Mouse (Mus musculus): ENCODE measurements around the gene Rassf5. TPM values are rescaled to one million over a fixed set of nuclear protein-coding genes. Genes with fewer than 3 reads are reported as not detected.
A peak's percentile ranks its signal among the peaks of the same experiment; 100 is the strongest.

The Rassf5 gene
- total RNA-seq, 2 experiments from 2014 or later = 9.9 to 10.3 TPM

GRCm38 (mm10) chr1:131142472-131142871 lies 102.6 kb downstream of the Rassf5 start:
- DNase-seq = no peak
- intact Hi-C loops (cut with DNase I) = no loop called here

GRCm38 (mm10) chr1:131141449-131141848 lies 103.6 kb downstream of the Rassf5 start:
- intact Hi-C loops (cut with DNase I) = no loop called here

GRCm38 (mm10) chr1:131139102-131140095 lies 105.7 kb downstream of the Rassf5 start:
- no peak for DNase-seq
- intact Hi-C loops (cut with DNase I) = loop anchor here (10.0 kb wide), 1 partner anchor 265 kb away; no protein-coding TSS in a partner anchor

More at GRCm38 (mm10) chr1:131141449-131141848, 103.6 kb downstream of the Rassf5 start:
- DNase-seq = no peak

GRCm38 (mm10) chr1:131138191-131139016 lies 106.7 kb downstream of the Rassf5 start, which contains the start of gene Dyrk3:
TSS of gene Dyrk3 (minus strand) at chr1:131138340.
- intact Hi-C loops (cut with DNase I) = loop anchor here (10.0 kb wide), 1 partner anchor 264 kb away; no protein-coding TSS in a partner anchor
- peak; percentile 93 for DNase-seq

GRCm38 (mm10) chr1:131137717-131138118 lies 107.3 kb downstream of the Rassf5 start:
- intact Hi-C loops (cut with DNase I) = loop anchor here (10.0 kb wide), 1 partner anchor 263 kb away; no protein-coding TSS in a partner anchor
- peak; percentile 41 for DNase-seq

- no peak for DNase-seq
- intact Hi-C loops (cut with DNase I) = loop anchor here (10.0 kb wide), 1 partner anchor 262 kb away; no protein-coding TSS in a partner anchor
Measured at GRCm38 (mm10) chr1:131137111-131137510, 107.9 kb downstream of the Rassf5 start.

GRCm38 (mm10) chr1:131135960-131136629 lies 109.0 kb downstream of the Rassf5 start:
- no peak for DNase-seq
- intact Hi-C loops (cut with DNase I) = loop anchor here (10.0 kb wide), 1 partner anchor 261 kb away; no protein-coding TSS in a partner anchor

- peak; percentile 23 for DNase-seq
- intact Hi-C loops (cut with DNase I) = loop anchor here (10.0 kb wide), 1 partner anchor 260 kb away; no protein-coding TSS in a partner anchor
Measured at GRCm38 (mm10) chr1:131134942-131135522, 110.0 kb downstream of the Rassf5 start.

GRCm38 (mm10) chr1:131134231-131134630 lies 110.8 kb downstream of the Rassf5 start:
- intact Hi-C loops (cut with DNase I) = loop anchor here (10.0 kb wide), 1 partner anchor 259 kb away; no protein-coding TSS in a partner anchor
- DNase-seq = peak; percentile 28

Other genes starting within 250 kb of the Rassf5 start
- gene Il10, start 225.4 kb downstream of the Rassf5 start, total RNA-seq (2021) = under 1 TPM in 1 of 2 experiments, not detected in 1; 0.26 TPM
- gene Mapkapk2, start 147.4 kb downstream of the Rassf5 start, total RNA-seq (2021) = 10 to 100 TPM; 32.1 to 35.4 TPM
- 10 to 100 TPM; 15.8 to 16.9 TPM for gene Dyrk3, start 106.9 kb downstream of the Rassf5 start, total RNA-seq (2021)
- gene Eif2d, start 92.1 kb downstream of the Rassf5 start, total RNA-seq (2021) = 10 to 100 TPM; 40.8 to 45.0 TPM
- gene Ikbke, start 34.3 kb upstream of the Rassf5 start, total RNA-seq (2021) = 1 to 10 TPM; 3.7 to 3.9 TPM

All from left cerebral cortex, postnatal 4 days (tissue).